Mouse (Mus musculus) lung, postnatal 0 days (tissue): ENCODE measurements around the gene Tnfaip1. TPM values are rescaled to one million over a fixed set of nuclear protein-coding genes. Genes with fewer than 3 reads are reported as not detected.

ENCODE experiments used
- ATAC-seq: fragments of 200-750 bp; cut with Nextera tagmentation; 2 replicates; pipeline ENCODE4 v1.8.0; 2017; ENCODE audit warnings: moderate library complexity
- DNase-seq: peaks from one replicate; pipeline ENCODE4 v3.0.0-alpha.2; 2016; ENCODE audit warnings: low spot score
- H3K27ac ChIP-seq: fragments of 300-500 bp; sonication (generic); 2 replicates; pipeline ENCODE4 v1.5.1; 2014; ENCODE audit warnings: antibody characterized with exemption, mild to moderate bottlenecking, low read length, mixed read lengths
- H3K27me3 ChIP-seq: fragments of 300-500 bp; sonication (generic); replicated peaks from 2 replicates; pipeline ENCODE4 v1.6.1; 2014; ENCODE audit warnings: low read length, mixed read lengths; ENCODE audit not compliant: insufficient read depth
- H3K36me3 ChIP-seq: fragments of 300-500 bp; sonication (generic); 2 replicates; pipeline ENCODE4 v1.6.1; 2014; ENCODE audit warnings: low read length, mixed read lengths; ENCODE audit not compliant: insufficient read depth
- H3K4me1 ChIP-seq: fragments of 300-500 bp; sonication (generic); 2 replicates; pipeline ENCODE4 v1.6.1; 2014; ENCODE audit warnings: antibody characterized with exemption, low read depth, low read length, mixed read lengths; ENCODE audit not compliant: insufficient read depth
- H3K4me2 ChIP-seq: fragments of 300-500 bp; sonication (generic); replicated peaks from 2 replicates; pipeline ENCODE4 v1.6.1; 2014; ENCODE audit warnings: low read depth, mild to moderate bottlenecking, low read length, moderate library complexity, mixed read lengths
- H3K4me3 ChIP-seq: fragments of 300-500 bp; sonication (generic); 2 replicates; pipeline ENCODE4 v1.5.1; 2014; ENCODE audit warnings: low read depth, low read length
- H3K9ac ChIP-seq: fragments of 300-500 bp; sonication (generic); replicated peaks from 2 replicates; pipeline ENCODE4 v1.6.1; 2014; ENCODE audit warnings: low read depth, mild to moderate bottlenecking
- H3K9me3 ChIP-seq: fragments of 300-500 bp; sonication (generic); 2 replicates; pipeline ENCODE4 v1.6.1; 2016; ENCODE audit warnings: low read length, mixed read lengths
- CTCF ChIP-seq: IDR thresholded peaks from 2 replicates; pipeline ENCODE4 v1.5.1; 2016; ENCODE audit warnings: antibody characterized with exemption, mild to moderate bottlenecking
- EP300 ChIP-seq: IDR thresholded peaks from 2 replicates; pipeline ENCODE4 v1.6.1; 2016; ENCODE audit warnings: antibody characterized with exemption, mild to moderate bottlenecking, control low read depth
- WGBS: fragments of 180-500 bp; shearing (Covaris S2); extraction: QIAGEN DNeasy Blood & Tissue Kit; methylation state at CpG from one replicate; pipeline ENCODE4 v1.1.7; 2014; 5-methylcytosine and 5-hydroxymethylcytosine counted together
- polyA plus RNA-seq: library from polyadenylated mRNA; unstranded; fragments of >200 nt; fragmentation: Nextera tagmentation; extraction: Ambion mirVana; gene quantifications from 2 replicates; pipeline ENCODE4 v1.2.1, GENCODE M21; 2015

Tnfaip1 gene
- polyA plus RNA-seq, 1 experiment from 2014 or later, result 96.6 TPM

DNA sequence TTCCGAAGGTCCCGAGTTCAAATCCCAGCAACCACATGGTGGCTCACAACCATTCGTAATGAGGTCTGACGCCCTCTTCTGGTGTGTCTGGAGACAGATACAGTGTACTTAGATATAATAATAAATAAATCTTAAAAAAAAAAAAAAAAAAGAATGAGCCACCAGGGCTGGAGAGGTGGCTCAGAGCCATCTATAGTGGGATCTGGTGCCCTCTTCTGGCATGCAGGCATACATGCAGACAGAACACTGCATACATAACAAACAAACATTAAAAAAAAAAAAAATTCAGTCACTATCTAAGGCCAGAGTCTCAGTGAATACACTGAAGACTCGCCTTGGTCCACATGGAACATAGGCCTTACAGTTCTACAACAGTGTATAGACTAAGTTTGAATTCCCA lies 27.0 kb downstream of the Tnfaip1 start:
- H3K9ac ChIP-seq, result no peak overlapping the region
- 82% methylated on average over 5 of the region's 5 CpGs for WGBS
- H3K36me3 ChIP-seq, result peaks cover 20% of the 10 kb centered on the region
- no peak for ATAC-seq
- no peak overlapping the region for H3K27ac ChIP-seq
- no peak overlapping the region for H3K4me2 ChIP-seq
- H3K9me3 ChIP-seq, result no peaks in the 10 kb centered on the region
- H3K4me3 ChIP-seq, result no peak overlapping the region
- TF ChIP-seq EP300 (no peak), CTCF (peak; percentile 53)
- DNase-seq, result peak; percentile 33
- H3K4me1 ChIP-seq, result peaks cover 3% of the 10 kb centered on the region; the same call in 1 of the 2 replicates
- no peaks in the 10 kb centered on the region for H3K27me3 ChIP-seq

DNA sequence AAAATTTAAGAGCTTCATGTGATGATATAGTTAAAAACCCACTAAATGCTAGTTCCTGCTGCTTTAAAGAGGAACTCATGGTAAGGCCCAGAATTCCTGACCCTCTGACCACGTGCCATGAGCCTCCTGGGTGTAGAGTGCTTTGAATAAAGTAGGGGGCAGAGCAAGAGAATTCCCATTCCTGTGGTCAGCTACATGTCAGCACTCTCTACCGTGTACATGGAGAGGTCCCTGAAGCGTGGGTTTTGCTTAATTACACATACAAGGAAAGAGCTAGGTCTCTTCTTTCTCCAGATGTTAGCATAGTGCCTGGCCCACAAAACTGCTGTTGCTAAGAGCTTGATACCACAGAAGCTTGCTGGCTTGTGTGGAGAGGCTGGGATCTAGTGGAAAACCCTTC lies 30.7 kb downstream of the Tnfaip1 start:
- no peak for ATAC-seq
- H3K9ac ChIP-seq, result no peak overlapping the region
- no peak overlapping the region for H3K4me3 ChIP-seq
- 79% methylated on average over 3 of the region's 3 CpGs for WGBS
- H3K4me2 ChIP-seq, result no peak overlapping the region
- no peaks in the 10 kb centered on the region for H3K4me1 ChIP-seq
- H3K27me3 ChIP-seq, result no peaks in the 10 kb centered on the region
- TF ChIP-seq EP300 (no peak), CTCF (no peak)
- no peaks in the 10 kb centered on the region for H3K9me3 ChIP-seq
- H3K27ac ChIP-seq, result no peak overlapping the region
- H3K36me3 ChIP-seq, result peaks cover 20% of the 10 kb centered on the region
- no peak for DNase-seq

DNA sequence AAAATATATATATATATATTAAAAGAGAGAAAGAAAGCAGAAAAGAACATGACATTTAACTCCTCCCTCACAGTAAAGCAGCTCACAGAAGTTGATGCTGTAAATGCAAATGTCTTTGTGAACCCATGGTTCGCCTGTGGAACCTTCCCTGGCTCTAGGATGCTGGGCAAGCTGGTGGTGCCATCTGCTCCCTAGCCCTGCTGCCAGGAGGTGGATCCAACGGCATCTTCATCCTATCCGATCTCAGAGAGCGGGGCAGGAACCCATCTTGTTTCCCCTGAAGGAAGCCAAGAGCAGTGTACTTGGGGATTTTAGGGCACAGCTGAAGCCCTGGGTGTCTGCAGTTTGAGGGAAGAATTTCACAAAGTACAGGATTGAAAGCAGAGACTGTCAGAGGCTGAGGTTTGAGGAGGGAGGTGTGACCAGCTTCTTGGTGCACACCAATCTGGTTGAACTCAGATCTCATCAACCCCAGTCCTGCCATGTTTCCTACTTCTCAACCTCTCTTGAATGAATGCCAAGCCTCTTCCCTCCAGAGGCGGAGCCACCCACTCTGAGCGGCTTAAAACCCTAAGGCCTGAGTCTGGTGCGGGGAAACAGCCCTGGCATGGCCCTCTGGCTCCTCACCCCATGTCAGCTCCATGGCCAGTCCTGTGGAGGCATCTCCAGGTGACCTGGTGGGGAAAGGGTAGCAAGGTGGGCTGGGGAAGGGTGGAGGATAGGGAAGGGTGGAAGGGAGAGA lies 33.1 kb downstream of the Tnfaip1 start, which contains the start of gene Sebox:
Gene Sebox, plus strand, starts transcription at position 539 of the 742 bp plus-strand sequence.
- Histone ChIP-seq H3K4me2 (no peak within 1 kb of the TSS), H3K27me3 (peaks cover 8% of the 10 kb centered on the region; the same call in 1 of the 2 replicates), H3K9me3 (no peaks in the 10 kb centered on the region), H3K4me1 (no peaks in the 10 kb centered on the region), H3K9ac (no peak within 1 kb of the TSS), H3K4me3 (no peak within 1 kb of the TSS), H3K27ac (no peak within 1 kb of the TSS), H3K36me3 (peaks cover 14% of the 10 kb centered on the region)
- WGBS, result 57% methylated on average over 7 of the region's 7 CpGs
- TF ChIP-seq EP300 (no peak), CTCF (no peak)
- DNase-seq (no peak), ATAC-seq (no peak)

DNA sequence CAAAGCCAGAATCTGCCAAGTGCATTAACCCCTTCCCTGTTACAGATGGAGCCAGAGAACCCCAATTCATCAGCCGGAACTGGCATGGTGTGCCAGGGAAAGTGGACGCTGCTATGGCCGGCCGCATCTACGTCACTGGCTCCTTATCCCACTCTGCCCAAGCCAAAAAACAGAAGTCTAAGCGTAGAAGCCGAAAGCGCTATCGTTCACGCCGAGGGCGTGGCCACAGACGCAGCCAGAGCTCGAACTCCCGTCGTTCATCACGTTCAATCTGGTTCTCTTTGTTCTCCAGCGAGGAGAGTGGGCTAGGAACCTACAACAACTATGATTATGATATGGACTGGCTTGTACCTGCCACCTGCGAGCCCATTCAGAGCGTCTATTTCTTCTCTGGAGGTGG lies 34.6 kb downstream of the Tnfaip1 start:
- 66% methylated on average over 20 of the region's 20 CpGs for WGBS
- H3K27me3 ChIP-seq, result peaks cover 8% of the 10 kb centered on the region; the same call in 1 of the 2 replicates

DNA sequence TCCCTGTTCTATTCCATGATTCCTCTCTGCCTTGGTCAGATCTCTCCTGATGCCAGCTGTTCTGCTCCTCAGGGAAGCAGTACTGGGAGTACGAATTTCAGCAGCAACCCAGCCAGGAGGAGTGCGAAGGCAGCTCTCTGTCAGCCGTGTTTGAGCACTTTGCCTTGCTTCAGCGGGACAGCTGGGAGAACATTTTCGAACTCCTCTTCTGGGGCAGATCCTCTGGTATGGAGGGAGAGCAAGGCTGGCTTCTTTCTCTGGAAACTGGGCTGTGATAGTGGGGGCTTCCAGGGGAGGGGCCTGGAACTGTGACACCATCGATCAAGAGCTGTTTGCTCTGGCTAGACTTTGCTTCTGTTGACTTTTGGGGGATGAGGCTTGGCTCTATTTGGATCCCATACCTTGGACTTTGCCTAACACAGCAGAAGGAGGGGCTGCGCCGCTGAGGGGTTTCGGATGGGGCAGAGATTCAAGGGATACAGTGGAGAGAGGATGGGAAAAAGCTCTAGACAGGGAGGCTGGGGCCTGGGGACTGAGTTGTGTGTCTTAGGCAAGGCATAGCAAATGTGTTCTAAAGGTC lies 35.4 kb downstream of the Tnfaip1 start:
- Histone ChIP-seq H3K9ac (no peak overlapping the region), H3K27me3 (peaks cover 8% of the 10 kb centered on the region; the same call in 1 of the 2 replicates), H3K36me3 (no peaks in the 10 kb centered on the region), H3K4me2 (no peak overlapping the region), H3K27ac (no peak overlapping the region), H3K9me3 (no peaks in the 10 kb centered on the region), H3K4me3 (no peak overlapping the region), H3K4me1 (0 out of 2 replicates have a peak, but pooled peaks cover 5% of the 10 kb centered on the region)
- ATAC-seq, result no peak
- WGBS, result 53% methylated on average over 9 of the region's 9 CpGs
- TF ChIP-seq EP300, result no peak
- TF ChIP-seq CTCF, result no peak
- DNase-seq, result no peak

More for the DNA sequence above, 34.6 kb downstream of the Tnfaip1 start:
- Histone ChIP-seq H3K4me2 (no peak overlapping the region), H3K9me3 (no peaks in the 10 kb centered on the region), H3K4me3 (no peak overlapping the region), H3K9ac (no peak overlapping the region), H3K36me3 (0 out of 2 replicates have a peak, but pooled peaks cover 7% of the 10 kb centered on the region), H3K4me1 (0 out of 2 replicates have a peak, but pooled peaks cover 5% of the 10 kb centered on the region), H3K27ac (no peak overlapping the region)
- ATAC-seq (no peak), DNase-seq (no peak)
- no peak for TF ChIP-seq CTCF
- no peak for TF ChIP-seq EP300

DNA sequence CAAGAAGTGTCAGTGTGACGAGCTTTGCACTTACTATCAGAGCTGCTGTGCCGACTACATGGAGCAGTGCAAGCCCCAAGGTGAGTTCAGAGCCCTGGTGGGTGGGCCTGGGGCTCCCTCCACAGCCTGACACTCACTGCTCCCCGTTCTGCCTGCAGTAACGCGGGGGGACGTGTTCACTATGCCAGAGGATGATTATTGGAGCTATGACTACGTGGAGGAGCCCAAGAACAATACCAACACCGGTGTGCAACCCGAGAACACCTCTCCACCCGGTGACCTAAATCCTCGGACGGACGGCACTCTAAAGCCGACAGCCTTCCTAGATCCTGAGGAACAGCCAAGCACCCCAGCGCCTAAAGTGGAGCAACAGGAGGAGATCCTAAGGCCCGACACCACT lies 36.6 kb downstream of the Tnfaip1 start:
- H3K27me3 ChIP-seq, result peaks cover 13% of the 10 kb centered on the region; the same call in 1 of the 2 replicates
- H3K9ac ChIP-seq, result no peak overlapping the region
- H3K4me2 ChIP-seq, result no peak overlapping the region
- no peak overlapping the region for H3K4me3 ChIP-seq
- H3K9me3 ChIP-seq, result no peaks in the 10 kb centered on the region
- WGBS, result 28% methylated on average over 16 of the region's 16 CpGs
- TF ChIP-seq EP300 (no peak), CTCF (no peak)
- 0 out of 2 replicates have a peak, but pooled peaks cover 5% of the 10 kb centered on the region for H3K4me1 ChIP-seq
- H3K36me3 ChIP-seq, result no peaks in the 10 kb centered on the region
- H3K27ac ChIP-seq, result no peak overlapping the region
- no peak for DNase-seq
- no peak for ATAC-seq
